Mouse (Mus musculus) stomach, embryonic 15.5 days (tissue): ENCODE data around the gene Ccdc40. TPM values are rescaled to one million over a fixed set of nuclear protein-coding genes. Genes with fewer than 3 reads are reported as not detected.
"Not testable (repeated sequence)": the region's sequence is repeated elsewhere in the genome, so short reads cannot be mapped to it uniquely, and the experiment has no call there.

Experiments used
- ATAC-seq: fragments of 200-750 bp; cut with Nextera tagmentation; 2 replicates; pipeline ENCODE4 v1.8.0; 2017; ENCODE audit warnings: low read depth, moderate number of reproducible peaks, moderate TSS enrichment; ENCODE audit not compliant: insufficient read depth, low FRiP score
- H3K27ac ChIP-seq: fragments of 300-500 bp; sonication (generic); 2 replicates; pipeline ENCODE4 v1.5.1; 2015; ENCODE audit warnings: mild to moderate bottlenecking, inconsistent platforms
- H3K27me3 ChIP-seq: fragments of 300-500 bp; sonication (generic); replicated peaks from 2 replicates; pipeline ENCODE4 v1.6.1; 2015; ENCODE audit warnings: inconsistent platforms
- H3K36me3 ChIP-seq: fragments of 300-500 bp; sonication (generic); 2 replicates; pipeline ENCODE4 v1.6.1; 2015; ENCODE audit warnings: inconsistent platforms
- H3K4me1 ChIP-seq: fragments of 300-500 bp; sonication (generic); 2 replicates; pipeline ENCODE4 v1.6.1; 2015; ENCODE audit warnings: inconsistent platforms
- H3K4me2 ChIP-seq: fragments of 300-500 bp; sonication (generic); 2 replicates; pipeline ENCODE4 v1.6.1; 2015; ENCODE audit warnings: mild to moderate bottlenecking, inconsistent platforms
- H3K4me3 ChIP-seq: fragments of 300-500 bp; sonication (generic); replicated peaks from 2 replicates; pipeline ENCODE4 v1.5.1; 2015; ENCODE audit warnings: inconsistent platforms
- H3K9ac ChIP-seq: fragments of 300-500 bp; sonication (generic); 2 replicates; pipeline ENCODE4 v1.6.1; 2015; ENCODE audit warnings: inconsistent platforms
- H3K9me3 ChIP-seq: fragments of 300-500 bp; sonication (generic); 2 replicates; pipeline ENCODE4 v1.6.1; 2016; ENCODE audit warnings: inconsistent platforms
- WGBS: fragments of 180-500 bp; shearing (Covaris S2); methylation state at CpG from one replicate; pipeline ENCODE4 v1.1.7; 2015; 5-methylcytosine and 5-hydroxymethylcytosine counted together
- polyA plus RNA-seq: library from polyadenylated mRNA; unstranded; fragments of >200 nt; fragmentation: Nextera tagmentation; extraction: Ambion mirVana; gene quantifications from 2 replicates; pipeline ENCODE4 v1.2.1, GENCODE M21; 2015

Gene Ccdc40
- polyA plus RNA-seq, 1 experiment from 2014 or later: 2.6 TPM

DNA sequence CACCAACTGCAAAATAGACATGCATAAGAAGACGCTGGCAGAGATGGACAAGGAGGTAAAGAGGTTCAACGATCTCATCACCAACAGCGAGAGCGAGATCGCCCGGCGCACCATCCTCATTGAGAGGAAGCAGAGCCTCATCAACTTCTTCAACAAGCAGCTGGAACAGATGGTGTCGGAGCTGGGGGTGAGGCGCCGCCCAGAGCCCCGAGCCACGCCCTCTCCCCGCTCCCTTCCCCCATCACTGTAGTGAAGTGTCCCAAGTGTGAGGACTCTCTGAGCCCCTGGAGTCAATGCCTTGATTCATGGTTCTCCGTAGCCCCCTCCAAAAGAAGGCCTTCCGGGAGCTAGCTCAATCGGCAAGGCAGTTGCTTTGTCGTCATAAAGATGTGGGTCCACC, 22.6 kb downstream of the Ccdc40 start:
- no peaks in the 10 kb centered on the region for H3K9me3 ChIP-seq
- H3K4me3 ChIP-seq: no peak overlapping the region
- H3K4me1 ChIP-seq: peaks cover 16% of the 10 kb centered on the region; the same call in 1 of the 2 replicates
- H3K27ac ChIP-seq: no peak overlapping the region
- no peaks in the 10 kb centered on the region for H3K27me3 ChIP-seq
- H3K36me3 ChIP-seq: no peaks in the 10 kb centered on the region
- no peak overlapping the region for H3K4me2 ChIP-seq
- WGBS: 39% methylated on average over 17 of the region's 17 CpGs
- ATAC-seq: no peak
- no peak overlapping the region for H3K9ac ChIP-seq

GRCm38 (mm10) chr11:119252854-119253541, 24.6 kb downstream of the Ccdc40 start:
- Histone ChIP-seq H3K4me3 (peak overlapping the region; percentile 23; the same call in 1 of the 2 replicates), H3K9ac (no peak overlapping the region), H3K27ac (no peak overlapping the region), H3K9me3 (no peaks in the 10 kb centered on the region), H3K4me1 (peaks cover 20% of the 10 kb centered on the region; the same call in 1 of the 2 replicates), H3K4me2 (peak overlapping the region; percentile 48), H3K27me3 (no peaks in the 10 kb centered on the region), H3K36me3 (no peaks in the 10 kb centered on the region)
- WGBS: 6% methylated on average over 22 of the region's 22 CpGs
- peak; percentile 48; the same call in 1 of the 2 replicates for ATAC-seq

GRCm38 (mm10) chr11:119256557-119256956, 28.2 kb downstream of the Ccdc40 start:
- H3K27me3 ChIP-seq, H3K4me3 ChIP-seq, H3K27ac ChIP-seq, H3K4me2 ChIP-seq, H3K9me3 ChIP-seq, ATAC-seq, H3K9ac ChIP-seq, H3K36me3 ChIP-seq: not testable (repeated sequence)
- WGBS: 63% methylated on average over 5 of the region's 5 CpGs
- peaks cover 23% of the 10 kb centered on the region; the same call in 1 of the 2 replicates for H3K4me1 ChIP-seq

DNA sequence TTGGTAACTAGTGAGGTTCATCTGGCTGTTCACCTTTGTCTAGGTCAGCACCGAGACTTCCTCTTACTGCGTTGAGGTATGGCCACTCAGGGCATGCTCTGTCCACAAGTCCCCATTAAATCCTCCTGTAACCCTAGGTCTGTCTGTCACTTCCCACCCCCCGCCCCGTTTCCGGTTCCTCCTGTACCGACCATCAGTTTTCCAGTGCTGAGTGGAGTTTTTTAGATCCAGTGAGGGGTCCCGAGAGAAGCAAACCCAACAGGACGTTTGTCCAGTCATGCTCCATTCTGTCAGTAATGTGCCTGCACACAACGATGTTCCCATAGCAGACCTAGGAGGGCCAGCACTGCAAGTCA, 29.8 kb downstream of the Ccdc40 start:
- no peak for ATAC-seq
- H3K9ac ChIP-seq: no peak overlapping the region
- peak overlapping the region; percentile 18; the same call in 1 of the 2 replicates for H3K4me3 ChIP-seq
- H3K36me3 ChIP-seq: no peaks in the 10 kb centered on the region
- 57% methylated on average over 9 of the region's 9 CpGs for WGBS
- no peaks in the 10 kb centered on the region for H3K27me3 ChIP-seq
- peak overlapping the region; percentile 40; the same call in 1 of the 2 replicates for H3K27ac ChIP-seq
- peak overlapping the region; percentile 48 for H3K4me2 ChIP-seq
- H3K9me3 ChIP-seq: no peaks in the 10 kb centered on the region
- peaks cover 14% of the 10 kb centered on the region; the same call in 1 of the 2 replicates for H3K4me1 ChIP-seq

GRCm38 (mm10) chr11:119258572-119259322, 30.4 kb downstream of the Ccdc40 start:
- peak; percentile 57; the same call in 1 of the 2 replicates for ATAC-seq
- Histone ChIP-seq H3K27ac (peak overlapping the region; percentile 40; the same call in 1 of the 2 replicates), H3K4me1 (peaks cover 11% of the 10 kb centered on the region; the same call in 1 of the 2 replicates), H3K4me2 (peak overlapping the region; percentile 48), H3K4me3 (peak overlapping the region; percentile 18), H3K9me3 (no peaks in the 10 kb centered on the region), H3K27me3 (no peaks in the 10 kb centered on the region), H3K9ac (no peak overlapping the region), H3K36me3 (no peaks in the 10 kb centered on the region)
- WGBS: 61% methylated on average over 23 of the region's 23 CpGs

DNA sequence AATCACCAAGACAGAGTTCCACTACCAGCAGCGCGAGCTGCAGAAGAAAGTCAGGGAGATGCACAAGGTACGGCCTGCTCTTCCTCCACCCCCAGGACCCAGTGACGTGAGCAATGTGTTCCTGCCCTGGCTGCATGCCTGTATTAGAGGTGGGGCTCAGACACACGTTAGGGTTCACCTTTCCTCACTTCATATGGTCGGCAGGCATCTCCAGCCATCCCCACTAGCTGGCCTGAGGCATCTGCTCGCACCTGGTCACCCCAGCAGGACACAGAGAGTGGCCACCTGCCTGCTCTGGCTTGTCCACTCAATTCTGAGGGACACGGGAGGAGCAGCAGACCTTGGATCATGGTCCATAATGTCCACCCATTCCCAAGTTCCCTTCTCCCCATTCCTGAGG, 31.6 kb downstream of the Ccdc40 start:
- H3K9ac ChIP-seq: no peak overlapping the region
- no peak overlapping the region for H3K4me2 ChIP-seq
- ATAC-seq: no peak
- no peak overlapping the region for H3K27ac ChIP-seq
- 88% methylated on average over 8 of the region's 8 CpGs for WGBS
- H3K4me3 ChIP-seq: no peak overlapping the region
- peaks cover 11% of the 10 kb centered on the region; the same call in 1 of the 2 replicates for H3K4me1 ChIP-seq
- H3K27me3 ChIP-seq: no peaks in the 10 kb centered on the region
- no peaks in the 10 kb centered on the region for H3K9me3 ChIP-seq
- no peaks in the 10 kb centered on the region for H3K36me3 ChIP-seq

GRCm38 (mm10) chr11:119264413-119264812, 36.0 kb downstream of the Ccdc40 start:
- H3K9me3 ChIP-seq: no peaks in the 10 kb centered on the region
- peaks cover 11% of the 10 kb centered on the region for H3K4me1 ChIP-seq
- no peak overlapping the region for H3K4me3 ChIP-seq
- no peak overlapping the region for H3K9ac ChIP-seq
- H3K27ac ChIP-seq: no peak overlapping the region
- whole genome bisulfite sequencing: 85% methylated on average over 13 of the region's 13 CpGs
- H3K4me2 ChIP-seq: no peak overlapping the region
- ATAC-seq: no peak
- H3K36me3 ChIP-seq: no peaks in the 10 kb centered on the region
- no peaks in the 10 kb centered on the region for H3K27me3 ChIP-seq

GRCm38 (mm10) chr11:119265811-119266210, 37.4 kb downstream of the Ccdc40 start:
- H3K27me3 ChIP-seq: no peaks in the 10 kb centered on the region
- H3K4me1 ChIP-seq: peaks cover 16% of the 10 kb centered on the region
- H3K4me3 ChIP-seq: no peak overlapping the region
- H3K36me3 ChIP-seq: no peaks in the 10 kb centered on the region
- no peak overlapping the region for H3K27ac ChIP-seq
- H3K9me3 ChIP-seq: no peaks in the 10 kb centered on the region
- 73% methylated on average over 7 of the region's 7 CpGs for WGBS
- H3K9ac ChIP-seq: no peak overlapping the region
- no peak for ATAC-seq
- H3K4me2 ChIP-seq: no peak overlapping the region

DNA sequence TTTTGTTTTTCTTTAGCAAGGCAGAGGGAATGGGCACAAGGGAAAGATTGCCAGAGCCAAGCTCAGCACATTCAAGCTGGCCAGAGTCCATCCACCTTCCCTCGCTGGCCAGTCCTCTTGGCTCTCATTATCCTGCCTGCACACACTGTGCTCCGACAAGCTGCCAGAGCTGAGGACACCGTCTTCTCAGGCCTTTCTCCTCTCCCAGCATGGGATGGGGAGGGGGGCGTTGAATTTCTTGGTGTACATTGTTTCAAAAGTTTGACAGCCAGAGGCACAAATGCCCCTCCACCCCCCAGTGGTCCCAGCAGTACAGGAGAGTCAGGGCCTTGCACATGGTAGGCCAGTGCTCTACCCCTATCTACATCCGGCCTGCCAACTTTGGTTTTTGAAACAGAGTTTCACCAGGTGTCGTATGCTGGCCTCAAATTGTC, 38.9 kb downstream of the Ccdc40 start:
- no peak overlapping the region for H3K4me3 ChIP-seq
- H3K36me3 ChIP-seq: no peaks in the 10 kb centered on the region
- no peaks in the 10 kb centered on the region for H3K9me3 ChIP-seq
- no peak for ATAC-seq
- peaks cover 17% of the 10 kb centered on the region for H3K4me1 ChIP-seq
- WGBS: 51% methylated on average over 6 of the region's 6 CpGs
- no peak overlapping the region for H3K27ac ChIP-seq
- H3K4me2 ChIP-seq: peak overlapping the region; percentile 91
- H3K27me3 ChIP-seq: no peaks in the 10 kb centered on the region
- no peak overlapping the region for H3K9ac ChIP-seq

DNA sequence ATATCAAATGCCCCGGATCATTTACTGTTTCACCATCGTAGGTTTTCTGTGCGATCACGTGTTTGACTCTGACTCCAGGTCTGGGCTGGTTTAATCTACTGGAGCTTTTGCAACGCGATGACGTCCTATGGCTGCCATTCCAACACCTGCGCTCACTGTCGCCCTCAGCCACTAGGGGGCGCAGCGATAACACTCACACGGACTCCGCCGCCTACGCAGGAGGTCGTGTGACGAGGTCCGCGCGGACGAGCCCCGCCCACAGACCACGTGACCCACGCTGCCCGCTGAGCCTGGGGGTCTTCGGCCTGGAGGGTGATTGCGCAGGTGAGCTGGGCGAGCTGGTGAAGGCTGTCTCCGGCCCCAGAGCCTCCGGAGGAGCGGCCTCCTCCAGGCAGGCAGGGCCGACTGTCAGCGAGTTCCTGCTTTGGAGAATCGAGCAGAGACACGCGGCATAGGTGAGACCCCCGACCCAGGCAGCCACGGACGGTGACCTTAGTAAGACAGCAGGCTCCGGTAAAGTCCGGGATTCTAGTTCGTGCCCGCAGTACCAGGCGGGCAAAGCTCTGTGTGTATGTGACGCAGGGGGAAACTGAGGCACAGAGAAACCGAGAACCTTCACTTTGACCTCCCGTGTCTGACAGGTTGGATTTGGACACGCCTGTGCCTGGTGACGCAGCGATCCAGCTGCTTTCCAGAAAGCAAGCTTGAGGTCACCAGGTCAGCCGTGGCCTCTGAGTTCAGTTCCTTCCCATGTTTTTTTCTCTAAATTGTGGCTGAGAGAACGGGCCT, 39.6 kb downstream of the Ccdc40 start, which contains the start of gene Gaa:
Gene Gaa, plus strand, starts transcription at position 120 of the 789 bp plus-strand sequence.
- Histone ChIP-seq H3K27ac (0 out of 2 replicates have a peak within 1 kb of the TSS, but pooled peaks have one; percentile 4), H3K9ac (peak within 1 kb of the TSS; percentile 56; the same call in 1 of the 2 replicates), H3K4me1 (peaks cover 17% of the 10 kb centered on the region), H3K36me3 (peaks cover 3% of the 10 kb centered on the region), H3K27me3 (no peaks in the 10 kb centered on the region), H3K4me2 (peak within 1 kb of the TSS; percentile 91), H3K4me3 (peak within 1 kb of the TSS; percentile 59), H3K9me3 (no peaks in the 10 kb centered on the region)
- WGBS: 3% methylated on average over 52 of the region's 52 CpGs
- ATAC-seq: peak; percentile 80

GRCm38 (mm10) chr11:119268557-119269195, 40.3 kb downstream of the Ccdc40 start:
- Histone ChIP-seq H3K4me2 (peak overlapping the region; percentile 91), H3K27me3 (no peaks in the 10 kb centered on the region), H3K9ac (no peak overlapping the region; the same call in 1 of the 2 replicates), H3K27ac (no peak overlapping the region), H3K4me3 (peak overlapping the region; percentile 59), H3K4me1 (peaks cover 17% of the 10 kb centered on the region), H3K9me3 (no peaks in the 10 kb centered on the region), H3K36me3 (peaks cover 5% of the 10 kb centered on the region)
- 77% methylated on average over 16 of the region's 16 CpGs for WGBS
- no peak for ATAC-seq
